Mouse (Mus musculus) heart, postnatal 36 days (tissue): ENCODE measurements at regions not wholly inside any gene's neighbourhood (a gene's known extent, or its start where the extent isn't known, plus 50 kb on each side); places are given as distances from the start of the nearest gene placed in this dataset.

Experiments
- DNase-seq, 2 experiments: peaks; one replicate each; pipeline ENCODE4 v3.0.0; 2021 to 2022
- intact Hi-C: fragments of 180-260 bp; cut with DNase I; formaldehyde crosslinking; loops from one replicate; pipeline ENCODE4 v1.15.1; 2025

DNA sequence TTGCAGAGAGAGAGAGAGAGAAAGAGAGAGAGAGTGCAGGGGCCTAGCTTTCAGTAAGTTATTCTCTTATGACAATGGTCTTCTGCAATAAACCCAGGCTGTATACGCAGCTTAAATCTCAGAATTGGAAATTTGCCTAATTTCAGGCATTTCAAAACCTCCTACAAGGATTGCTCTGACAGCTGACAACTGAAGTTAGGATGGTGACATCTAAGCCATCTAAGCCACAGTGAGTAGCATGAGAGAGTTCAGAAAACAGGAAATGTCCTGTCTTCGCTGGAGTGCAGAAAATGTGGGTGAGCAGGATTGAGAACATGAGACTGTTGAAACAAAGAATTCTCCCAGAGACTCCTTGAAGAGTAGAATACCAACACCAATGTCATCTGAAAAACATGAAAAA, 56.8 kb downstream of the Fam110c start:
- no peak for DNase-seq

DNA sequence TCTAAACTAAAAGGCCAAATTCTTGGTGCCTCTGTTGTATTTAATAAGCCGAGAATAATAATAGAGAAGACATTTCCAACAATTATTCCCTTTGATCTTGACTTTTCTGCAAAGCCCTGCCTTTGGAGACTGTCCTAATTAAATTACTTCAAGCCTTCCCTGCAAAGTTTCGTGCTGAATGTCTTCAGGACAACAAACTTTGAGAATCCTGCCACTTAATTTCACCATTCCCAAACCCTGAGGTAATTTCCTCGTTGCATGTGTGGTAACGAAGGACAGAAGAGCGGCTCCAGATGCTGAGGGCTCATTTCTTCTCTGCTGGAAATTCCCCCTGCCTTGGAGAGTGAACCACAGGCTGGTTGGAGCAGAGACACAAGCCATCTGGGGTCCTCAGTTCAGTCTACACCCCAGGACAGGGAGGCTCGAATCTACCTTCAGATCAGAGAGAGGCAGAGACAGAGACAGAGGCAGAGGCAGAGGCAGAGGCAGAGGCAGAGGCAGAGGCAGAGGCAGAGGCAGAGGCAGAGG, 60.9 kb downstream of the Fam110c start:
- DNase-seq = no peak
- intact Hi-C loops = no loop called here

More for the DNA sequence above, 56.8 kb downstream of the Fam110c start:
- intact Hi-C loops = no loop called here

DNA sequence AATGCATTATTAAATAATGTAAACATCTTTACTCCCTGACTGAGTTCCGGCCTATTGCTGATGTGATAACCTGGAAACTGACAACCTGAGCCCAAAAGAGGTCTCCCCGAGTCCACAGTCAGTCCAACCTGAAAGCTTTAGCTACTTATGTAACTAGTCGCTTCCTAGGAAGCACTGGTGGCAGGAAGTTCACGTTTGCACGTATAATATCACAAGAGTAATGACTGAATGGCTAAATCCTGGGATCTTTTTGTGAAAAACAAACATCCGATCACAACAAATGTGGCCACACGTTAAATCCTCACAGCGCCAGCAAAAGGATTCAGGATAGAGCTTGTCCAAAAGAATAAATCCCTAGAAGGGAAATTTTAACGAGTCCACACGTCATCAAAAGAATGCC, 62.7 kb downstream of the Fam110c start:
- DNase-seq = no peak
- intact Hi-C loops = no loop called here

DNA sequence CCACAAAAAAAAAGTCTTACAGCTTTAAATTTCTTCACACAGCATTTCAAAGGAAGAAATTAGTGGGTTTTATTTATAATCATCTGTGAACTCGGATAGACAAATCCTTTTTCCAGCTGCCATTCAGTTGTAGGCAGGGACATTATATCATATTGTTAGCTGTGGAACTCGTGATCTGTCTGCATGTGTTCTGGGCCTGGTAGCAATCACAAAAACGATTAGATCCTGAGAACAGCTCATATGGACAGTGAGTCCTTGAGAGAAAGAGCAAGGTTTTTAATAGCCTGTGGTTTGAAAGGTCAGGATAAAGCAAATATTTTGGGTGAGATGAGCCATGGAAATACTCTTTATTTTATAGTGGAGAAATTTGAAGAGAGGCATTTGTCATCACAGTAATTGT, 63.2 kb downstream of the Fam110c start:
- intact Hi-C loops = no loop called here
- DNase-seq = no peak

DNA sequence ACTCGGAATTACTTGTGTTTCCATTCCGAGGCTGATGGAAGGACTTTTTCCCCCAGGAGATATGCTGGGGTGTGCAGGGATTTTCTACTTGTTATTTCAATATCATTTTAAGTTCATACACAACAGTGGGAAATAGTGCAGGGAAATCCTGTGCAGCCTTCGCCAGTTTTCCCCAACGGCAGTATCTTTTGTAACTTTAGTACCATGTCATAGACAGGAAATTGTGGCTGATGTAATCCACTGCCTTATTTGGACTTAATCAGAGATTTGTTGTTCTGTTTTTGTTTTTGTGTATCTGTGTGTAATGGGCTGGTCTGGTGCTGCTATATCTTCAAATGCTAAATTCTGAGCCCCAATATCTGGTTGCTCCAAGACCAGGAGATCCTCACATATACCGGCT, 63.8 kb downstream of the Fam110c start:
- no peak for DNase-seq
- intact Hi-C loops = no loop called here

DNA sequence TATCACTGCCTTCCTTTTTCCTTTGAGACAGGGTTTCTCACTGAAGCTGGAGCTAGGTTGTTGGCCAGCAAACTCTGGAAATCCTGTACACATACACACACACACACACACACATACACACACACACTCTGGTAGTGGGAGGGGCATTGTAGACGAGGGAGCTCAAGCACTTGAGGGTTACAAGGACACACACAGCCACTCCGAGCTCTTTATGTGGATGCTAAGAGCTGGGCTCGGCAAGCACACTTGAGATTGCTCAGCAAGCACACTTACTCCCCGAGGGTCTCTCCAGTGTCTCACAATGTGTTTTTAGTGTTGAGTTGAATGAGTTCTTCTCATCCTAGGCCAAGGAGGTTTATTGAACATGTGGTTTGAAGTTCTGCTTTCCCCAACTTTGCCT, 66.2 kb downstream of the Fam110c start:
- intact Hi-C loops = no loop called here
- DNase-seq = no peak

DNA sequence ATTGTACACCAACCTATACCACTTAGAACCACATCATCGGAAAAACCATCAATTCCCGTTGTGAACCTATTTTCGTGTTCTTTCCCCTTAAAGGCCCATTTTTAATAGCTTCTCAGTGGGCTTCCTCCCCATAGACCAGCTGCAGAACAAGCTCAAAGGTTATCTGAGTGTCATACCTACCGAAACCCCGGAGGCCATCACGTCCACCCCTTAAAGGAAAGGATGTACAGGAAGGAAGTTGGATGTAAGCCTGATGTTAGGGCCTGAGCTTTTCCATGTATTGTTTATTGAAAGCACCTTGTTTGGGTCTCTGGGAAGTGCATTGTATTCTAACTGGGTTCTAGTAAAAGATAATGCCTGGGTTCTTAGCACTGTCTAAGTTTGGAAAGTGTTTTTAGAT, 69.6 kb downstream of the Fam110c start:
- intact Hi-C loops = no loop called here
- DNase-seq = no peak

DNA sequence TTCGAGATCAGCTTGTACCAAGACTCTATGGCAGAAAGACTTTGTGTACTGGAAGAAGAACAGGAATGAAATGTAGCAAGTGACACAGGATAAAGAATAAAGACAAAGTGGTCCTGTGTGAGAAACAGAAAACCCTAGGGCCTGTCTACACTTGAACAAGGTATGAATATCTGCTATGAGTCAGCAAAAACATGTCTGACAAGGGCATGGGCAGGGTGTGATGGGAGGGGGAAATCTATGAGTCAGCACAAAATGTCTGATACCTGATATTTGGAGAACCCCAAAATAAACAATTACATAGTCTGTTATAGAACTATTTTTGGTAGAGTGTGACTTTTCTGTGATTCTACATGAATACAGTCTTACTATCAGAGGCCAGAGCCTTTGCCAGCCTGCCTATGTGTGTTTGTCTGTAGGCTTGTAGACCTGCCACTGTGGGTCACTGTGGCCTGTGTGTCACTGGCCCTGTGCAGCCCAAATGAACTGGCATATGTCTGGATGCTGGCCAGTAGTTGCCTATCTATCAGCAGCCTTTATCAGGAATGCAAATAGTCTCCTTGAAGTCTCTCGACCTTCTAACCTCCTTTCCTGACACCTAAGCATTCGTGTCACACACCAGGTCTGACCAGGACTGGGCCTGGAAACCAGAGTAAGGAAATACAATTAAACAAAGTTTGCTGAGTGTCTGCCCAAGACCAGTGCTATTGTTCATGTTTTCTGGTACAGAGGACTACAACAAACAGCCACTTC, 71.5 kb downstream of the Fam110c start:
- intact Hi-C loops = no loop called here
- DNase-seq = no peak

DNA sequence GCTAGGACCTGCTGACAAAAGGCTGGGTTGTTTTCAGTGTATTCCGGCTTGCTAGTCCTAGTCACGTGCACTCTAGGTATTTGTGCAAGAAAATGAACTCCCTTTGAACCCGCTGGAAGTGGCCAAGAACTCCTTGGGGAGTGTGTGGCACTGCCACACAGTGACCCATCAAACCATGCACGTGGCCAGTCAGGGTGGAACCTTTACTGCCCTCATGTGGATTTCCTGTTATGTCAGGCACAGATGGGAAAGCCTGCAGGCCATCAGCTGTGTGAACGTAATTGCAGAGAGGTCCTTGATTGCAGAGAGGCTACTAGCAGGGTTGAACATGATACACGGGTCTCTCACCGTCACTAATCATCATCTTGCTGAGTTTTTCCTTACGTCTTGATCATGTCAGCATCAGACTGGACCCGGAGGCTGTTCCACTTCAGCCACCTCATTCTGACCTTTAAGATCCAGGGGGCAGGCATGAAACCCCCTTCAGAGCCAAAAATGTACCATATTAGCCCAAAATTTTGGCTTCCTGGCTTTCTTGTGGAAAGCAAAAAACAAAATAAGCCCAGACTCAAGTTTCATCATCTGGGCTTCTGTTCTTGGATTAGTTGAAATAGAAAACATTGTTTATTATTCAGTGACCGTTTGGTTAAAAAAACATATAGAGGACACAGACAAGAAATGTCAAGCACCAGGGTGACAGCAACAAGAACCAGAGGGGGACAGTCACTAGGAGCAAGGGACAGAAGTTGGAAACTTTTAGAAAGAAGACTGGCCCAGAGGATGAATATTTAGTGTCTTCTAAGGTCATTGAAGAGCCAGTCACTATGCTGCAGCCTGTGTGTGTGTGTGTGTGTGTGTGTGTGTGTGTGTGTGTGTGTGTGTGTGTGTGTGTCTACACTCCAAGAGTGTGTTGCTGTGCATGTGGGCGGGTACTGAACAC, 75.0 kb downstream of the Fam110c start:
- DNase-seq = no peak
- intact Hi-C loops = no loop called here

DNA sequence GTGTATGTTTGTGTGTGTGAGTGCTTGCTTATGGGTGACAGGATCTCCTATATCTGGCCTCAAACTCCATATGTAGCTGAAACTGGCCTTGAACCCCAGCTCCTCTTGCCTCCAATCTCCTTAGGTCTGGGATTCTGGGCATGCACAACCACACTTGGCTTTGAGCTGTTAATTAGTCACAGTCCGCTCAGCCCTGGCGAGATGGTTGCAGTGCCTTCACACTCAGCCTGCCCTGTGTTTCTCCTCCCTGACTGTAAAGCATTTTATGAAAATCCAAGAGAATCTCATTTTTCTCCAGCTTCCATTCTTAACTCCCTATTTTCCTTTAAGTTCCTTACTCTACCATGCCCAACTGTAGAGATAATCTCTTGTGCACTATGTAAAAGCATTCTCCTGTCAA, 80.1 kb downstream of the Fam110c start:
- intact Hi-C loops = no loop called here
- no peak for DNase-seq

DNA sequence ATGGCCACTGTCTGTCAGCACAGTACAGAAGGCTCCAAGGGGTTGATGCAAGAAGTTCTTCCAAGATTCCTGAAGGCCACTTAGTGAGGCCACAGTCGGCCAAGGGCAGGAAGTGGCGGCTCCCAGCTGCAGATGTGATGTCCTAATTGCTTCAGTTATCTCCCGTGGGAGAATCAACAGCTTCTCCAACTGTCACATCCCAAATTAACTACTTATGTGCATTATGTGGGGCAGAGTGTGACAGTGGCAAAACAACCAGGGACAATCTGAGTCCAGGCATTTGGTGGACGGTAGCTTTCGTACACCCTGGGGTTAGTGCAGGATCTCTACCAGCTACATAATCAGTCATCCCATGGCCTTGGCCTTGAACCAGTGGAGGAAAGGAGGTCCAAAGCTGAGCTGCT, 80.9 kb downstream of the Fam110c start:
- intact Hi-C loops = no loop called here
- no peak for DNase-seq

DNA sequence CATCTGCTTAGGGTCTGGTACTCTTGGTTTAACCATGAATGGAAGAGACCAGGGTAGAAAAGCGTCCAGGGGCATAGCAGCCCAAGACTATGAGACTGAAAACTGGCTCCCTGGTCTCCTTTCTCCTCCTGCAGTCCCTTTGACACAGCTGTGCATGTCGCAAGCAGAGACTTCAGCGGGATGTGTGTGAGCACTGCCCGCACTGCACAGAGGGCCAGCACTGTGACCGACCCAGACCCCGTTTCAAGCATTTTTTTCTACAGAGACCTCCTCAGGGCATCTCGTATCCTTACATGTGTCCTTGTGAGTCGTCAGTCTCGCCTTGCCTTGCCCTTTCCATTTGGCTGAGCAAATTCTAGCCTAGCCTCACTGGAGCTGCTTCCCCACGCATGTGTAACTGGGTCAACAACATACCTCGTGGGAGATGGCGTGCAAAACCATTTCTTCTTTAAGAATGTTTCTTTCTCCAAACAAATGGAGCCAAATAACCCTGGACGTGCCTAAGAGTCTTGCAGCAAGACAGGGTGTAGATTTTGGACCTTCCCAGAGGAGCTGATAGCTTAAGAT, 82.6 kb downstream of the Fam110c start:
- intact Hi-C loops = no loop called here

DNA sequence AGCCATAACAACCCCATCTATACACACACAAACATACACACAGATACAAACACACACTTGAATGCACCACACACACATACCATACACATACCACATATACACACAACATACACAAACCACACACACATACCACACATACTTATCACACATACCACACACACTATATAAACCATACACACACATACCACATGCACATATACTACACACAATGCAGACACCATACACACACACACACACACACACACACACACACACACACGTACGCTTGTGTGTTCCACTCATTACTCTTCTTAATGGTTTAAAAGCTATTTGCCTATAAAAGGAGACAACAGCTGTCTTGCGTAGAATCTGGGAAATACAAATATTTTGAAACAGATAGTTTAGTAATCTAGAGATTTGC, 83.1 kb upstream of the Gm6993 start:
- intact Hi-C loops = no loop called here
- DNase-seq = no peak

More for the DNA sequence above, 82.6 kb downstream of the Fam110c start:
- DNase-seq = no peak

DNA sequence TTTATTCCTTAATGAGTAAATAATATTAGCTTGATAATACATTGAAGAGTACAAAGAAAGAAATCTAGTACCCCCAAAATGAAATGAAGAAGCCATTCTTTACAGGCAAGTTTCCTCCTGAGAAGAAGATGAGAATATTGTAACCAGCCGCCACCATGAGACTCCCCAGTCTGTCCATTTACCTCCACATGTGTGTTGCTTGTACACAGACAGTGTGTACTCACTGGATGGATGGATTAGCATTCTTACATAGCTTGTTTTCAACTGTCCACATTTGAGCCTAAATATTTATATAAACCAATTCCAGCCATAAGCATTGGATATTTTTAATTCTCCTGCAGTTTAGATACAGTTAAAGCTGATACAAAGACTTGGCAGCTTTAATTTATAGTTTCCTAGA, 82.7 kb upstream of the Gm6993 start:
- intact Hi-C loops = no loop called here
- no peak for DNase-seq

DNA sequence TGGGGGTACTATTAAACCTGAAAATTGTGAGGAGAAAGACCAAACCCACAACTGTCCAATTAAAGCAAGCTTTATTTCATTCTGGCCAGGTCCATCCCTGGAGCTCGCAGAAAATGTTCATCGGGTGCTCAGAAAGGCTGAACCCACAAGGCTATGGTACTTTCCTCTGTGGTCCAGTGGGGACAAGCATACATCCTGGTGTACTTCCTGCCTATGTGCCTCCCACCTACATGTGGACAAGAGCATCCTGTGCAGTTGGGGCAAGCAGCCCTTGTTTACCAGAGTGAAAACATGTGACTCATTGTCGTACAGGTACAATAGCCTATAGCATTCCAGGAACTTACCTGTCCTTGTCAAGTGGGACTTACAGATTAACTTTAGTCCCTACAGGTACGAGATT, 81.7 kb upstream of the Gm6993 start:
- DNase-seq = no peak
- intact Hi-C loops = no loop called here

DNA sequence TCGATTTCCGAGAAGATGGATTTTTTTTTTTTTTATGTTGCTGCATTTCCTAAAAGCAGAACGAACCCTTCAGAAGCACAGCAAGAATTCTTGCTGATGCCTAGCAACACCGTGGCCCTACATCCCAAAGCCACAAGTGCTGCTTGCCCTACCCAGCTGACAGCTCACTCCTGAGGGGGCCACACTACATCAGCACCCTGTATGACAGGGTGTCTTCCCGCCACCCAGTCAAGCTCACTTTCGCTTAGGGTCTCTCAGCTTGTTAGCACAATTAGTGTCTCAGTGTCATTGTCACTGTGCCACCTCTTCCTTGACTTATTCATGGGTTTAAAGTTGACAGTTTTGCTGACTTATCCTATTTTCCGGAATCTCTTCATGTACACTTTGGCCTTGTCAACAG, 81.2 kb upstream of the Gm6993 start:
- intact Hi-C loops = no loop called here

DNA sequence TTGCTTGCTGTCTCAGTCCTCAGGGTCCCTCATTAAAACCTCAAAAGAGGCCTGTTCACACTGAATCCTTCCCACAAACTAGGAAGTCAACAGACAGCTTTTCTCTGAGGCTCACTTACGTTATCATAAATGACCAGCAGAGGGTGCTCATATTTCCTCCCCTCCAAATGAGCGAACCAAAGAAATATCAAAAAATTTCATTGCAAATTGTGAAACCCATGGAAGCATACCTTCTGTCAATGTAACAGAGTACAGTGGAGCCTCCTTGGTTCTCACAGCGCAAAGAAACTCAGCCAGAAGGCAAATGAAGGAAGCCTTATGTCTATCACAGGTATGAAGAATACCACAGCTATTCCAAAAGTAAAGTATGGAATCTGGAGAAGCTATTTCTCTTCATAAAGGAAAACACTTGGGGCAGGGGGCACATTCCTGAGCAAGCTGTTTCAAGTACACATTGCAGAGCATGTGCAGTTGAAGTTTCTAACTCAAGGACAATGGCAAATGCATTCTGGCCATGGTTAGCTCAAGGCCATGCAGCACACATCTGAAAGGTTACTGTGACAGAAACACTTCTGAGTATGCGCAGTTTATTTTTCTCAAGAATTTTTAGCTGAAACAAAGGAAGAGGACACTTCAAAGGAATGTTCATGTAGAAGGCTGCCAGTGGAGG, 72.2 kb upstream of the Gm6993 start:
- intact Hi-C loops = loop anchor here (5.0 kb wide), 1 partner anchor 129 kb away; no protein-coding TSS in a partner anchor
- DNase-seq = no peak

More for the DNA sequence above, 81.2 kb upstream of the Gm6993 start:
- no peak for DNase-seq

DNA sequence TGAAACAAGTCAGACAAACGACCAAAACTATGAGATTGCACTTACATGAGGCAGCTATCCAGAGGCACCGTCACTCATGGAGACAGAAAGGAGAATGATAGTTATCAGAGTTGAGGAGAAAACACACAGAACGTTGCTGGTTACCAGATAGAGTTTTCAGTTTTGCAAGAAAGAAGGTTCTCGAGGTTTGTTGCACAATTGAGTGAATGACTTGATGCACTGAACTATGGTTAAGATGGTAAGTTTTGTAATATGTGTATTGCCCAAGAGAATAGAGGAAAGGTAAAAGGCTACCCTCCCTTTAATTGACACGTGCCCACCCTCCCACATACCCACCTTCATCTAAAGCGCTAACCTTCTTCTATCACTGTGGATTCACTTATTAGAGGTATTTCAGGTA, 70.5 kb upstream of the Gm6993 start:
- no peak for DNase-seq
- intact Hi-C loops = loop anchor here (5.0 kb wide), 1 partner anchor 42 kb away; no protein-coding TSS in a partner anchor

DNA sequence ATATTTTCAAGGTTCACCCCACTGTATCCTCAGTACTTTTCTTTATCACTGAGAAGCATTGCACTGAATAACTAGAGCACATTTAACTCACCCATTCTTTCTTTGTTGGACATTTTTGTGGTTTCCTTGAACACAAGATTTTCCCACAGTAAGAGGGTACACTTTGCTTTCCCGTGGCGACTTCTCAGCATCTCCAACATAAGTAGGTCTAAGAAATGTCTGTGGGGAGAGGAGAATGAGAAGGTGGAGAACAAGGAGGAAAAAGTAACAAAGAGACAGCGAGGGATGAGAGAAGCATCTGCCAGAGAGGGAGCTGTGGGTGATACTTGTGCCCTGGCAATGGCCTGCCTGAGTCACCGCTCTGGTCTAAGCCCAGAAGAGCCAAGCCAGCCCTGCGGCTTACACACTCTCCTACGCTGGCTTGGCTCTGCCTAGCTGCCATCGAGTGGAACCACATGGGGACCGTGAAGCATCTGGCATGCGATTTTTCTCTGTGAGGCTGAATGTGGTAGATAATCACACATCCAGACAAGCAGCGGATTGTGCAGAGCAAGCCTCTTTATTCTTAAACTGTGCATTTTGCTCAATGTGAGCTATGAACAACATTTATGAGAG, 69.9 kb upstream of the Gm6993 start:
- intact Hi-C loops = loop anchor here (5.0 kb wide), 1 partner anchor 42 kb away; no protein-coding TSS in a partner anchor
- no peak for DNase-seq

DNA sequence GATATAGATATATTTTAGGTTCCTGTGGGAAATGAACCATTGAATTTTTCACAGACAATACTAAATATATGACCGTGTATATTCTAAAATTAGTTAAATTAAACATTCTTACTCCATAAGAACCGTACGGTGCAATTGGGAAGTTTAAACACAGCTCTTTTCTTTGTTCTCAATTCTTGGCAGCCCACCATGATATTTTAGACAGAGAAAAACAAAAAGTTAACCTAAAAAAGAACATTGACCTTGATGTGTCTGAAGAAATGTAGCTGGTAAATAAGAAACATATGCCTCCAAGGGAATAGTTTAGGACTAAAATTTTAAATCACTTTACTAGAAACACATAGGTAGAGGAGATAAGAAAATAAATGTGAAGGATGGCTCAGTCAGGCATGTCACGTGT, 68.6 kb upstream of the Gm6993 start:
- no peak for DNase-seq
- intact Hi-C loops = loop anchor here (1.0 to 5.0 kb wide), 2 partner anchors 12 to 40 kb away; no protein-coding TSS in a partner anchor
